Mouse (Mus musculus) brain, embryonic 14.5 days (tissue): ENCODE data around the gene Farsb.

Source experiments
- CTCF ChIP-seq: fragments of 200-500 bp; IDR thresholded peaks from 2 replicates; pipeline ENCODE4 v1.5.1; 2012; ENCODE audit warnings: inconsistent platforms, mild to moderate bottlenecking, moderate library complexity, borderline replicate concordance; ENCODE audit not compliant: insufficient read depth, insufficient read length; ENCODE audit errors: extremely low read depth
- POLR2A ChIP-seq: fragments of 200-500 bp; IDR thresholded peaks from 2 replicates; pipeline ENCODE4 v1.6.1; 2012; ENCODE audit warnings: mild to moderate bottlenecking, inconsistent platforms, borderline replicate concordance; ENCODE audit not compliant: poor library complexity, insufficient read depth, insufficient read length, severe bottlenecking; ENCODE audit errors: extremely low read depth

GRCm38 (mm10) chr1:78451070-78451854, 37.4 kb downstream of the Farsb start:
- TF ChIP-seq POLR2A (no peak), CTCF (no peak)
